Mouse (Mus musculus) retina, postnatal 7 days (tissue): ENCODE data around the gene Prl4a1.
"Not testable (repeated sequence)": the region's sequence is repeated elsewhere in the genome, so short reads cannot be mapped to it uniquely, and the experiment has no call there.

Source experiments
- DNase-seq: peaks from one replicate; pipeline ENCODE4 v3.0.0-alpha.2; 2012; ENCODE audit warnings: low read depth, low spot score

Gene Prl4a1

DNA sequence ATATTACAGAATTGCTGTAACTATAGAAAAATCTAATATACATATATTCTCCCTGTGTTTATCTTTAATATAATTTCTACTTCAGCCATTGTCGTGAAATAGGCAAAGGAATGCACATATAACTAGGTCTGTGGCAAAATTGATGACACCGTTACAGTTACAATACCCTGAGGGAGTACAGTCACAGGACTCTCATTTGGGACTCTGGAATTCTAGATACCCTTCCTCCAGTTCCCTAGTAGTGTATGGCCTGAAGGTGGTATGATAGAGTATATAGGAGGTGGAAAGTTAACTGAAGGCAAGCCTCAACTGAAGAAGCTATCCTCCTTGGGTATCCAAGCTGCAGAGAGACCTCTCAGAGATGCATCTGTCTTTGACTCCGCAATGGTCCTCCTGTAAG, at the start of gene Prl4a1:
Gene Prl4a1, plus strand, starts transcription at position 301 of the 400 bp plus-strand sequence.
- no peak for DNase-seq

DNA sequence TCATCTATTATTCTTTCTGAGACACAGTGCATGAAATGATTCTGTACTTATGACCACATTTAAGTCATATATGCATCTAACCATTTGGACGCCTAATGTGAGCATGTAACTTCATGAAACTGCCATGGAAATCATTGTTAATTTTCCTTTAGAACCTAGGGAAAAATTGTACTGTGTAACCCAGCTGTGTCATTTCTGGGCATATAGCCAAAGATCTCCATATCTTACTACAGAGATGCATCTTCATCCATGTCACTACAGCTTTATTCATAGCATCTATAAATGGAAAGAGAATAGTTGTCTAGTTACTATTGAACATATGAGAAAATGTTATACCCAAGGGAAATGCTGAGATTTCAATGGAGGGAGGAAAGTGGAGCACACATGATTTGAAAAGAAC, 43.1 kb upstream of the Prl4a1 start:
- DNase-seq = no peak

DNA sequence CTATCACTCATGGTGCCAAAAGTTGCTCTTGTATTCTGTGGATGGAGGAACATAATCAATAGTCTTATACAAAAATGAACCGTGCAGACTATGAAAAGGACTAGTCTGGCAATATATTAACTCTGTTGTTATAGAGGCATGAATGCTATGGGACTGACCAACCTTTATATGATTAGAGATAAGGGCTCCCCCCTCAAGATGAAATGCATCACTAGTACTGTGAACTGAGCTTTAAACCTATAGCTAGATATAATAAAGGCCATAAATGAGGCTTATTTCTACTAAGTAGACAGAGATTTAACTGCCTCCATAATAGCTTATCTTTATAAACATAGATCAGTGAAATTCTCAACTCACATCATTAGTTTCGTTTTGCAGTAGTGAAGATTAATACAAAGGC, 41.7 kb upstream of the Prl4a1 start:
- DNase-seq = not testable (repeated sequence)

DNA sequence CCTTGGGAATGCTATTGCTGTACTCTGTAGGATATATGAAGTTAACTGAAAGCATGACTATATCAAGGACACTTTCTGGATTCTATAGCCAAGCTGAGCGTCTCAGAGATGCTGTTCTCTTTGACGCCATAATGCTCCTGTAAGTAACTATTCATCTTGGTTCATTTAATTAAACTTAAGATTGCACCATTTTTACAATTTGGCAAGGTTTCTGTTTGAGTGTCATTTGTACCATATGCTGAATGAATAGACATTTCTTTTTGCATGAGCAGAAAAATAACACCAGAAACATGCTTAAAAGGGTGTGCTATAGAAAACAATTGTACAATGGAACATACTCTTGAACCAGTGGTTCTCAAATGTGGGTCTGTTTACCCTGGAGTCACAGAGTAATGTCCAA, 38.4 kb upstream of the Prl4a1 start:
- no peak for DNase-seq

DNA sequence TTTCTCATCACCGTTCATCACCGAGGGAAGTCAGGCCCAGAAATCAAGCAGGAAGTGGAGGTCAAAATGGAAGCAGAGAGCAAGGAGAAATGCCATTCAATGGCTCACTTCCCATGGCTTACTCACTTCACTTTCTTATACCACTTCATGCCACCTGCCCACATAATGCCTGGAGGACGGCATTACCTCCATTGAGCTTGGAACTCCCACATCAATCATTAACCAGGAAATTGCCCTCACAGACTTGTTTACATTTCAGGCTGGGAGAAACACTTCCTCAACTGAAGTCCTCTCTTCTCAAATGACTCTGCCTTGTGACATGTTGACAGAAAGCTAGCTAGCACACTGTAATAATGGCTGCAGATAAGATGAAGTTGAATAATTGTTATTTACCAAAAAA, 19.5 kb upstream of the Prl4a1 start:
- DNase-seq = not testable (repeated sequence)

DNA sequence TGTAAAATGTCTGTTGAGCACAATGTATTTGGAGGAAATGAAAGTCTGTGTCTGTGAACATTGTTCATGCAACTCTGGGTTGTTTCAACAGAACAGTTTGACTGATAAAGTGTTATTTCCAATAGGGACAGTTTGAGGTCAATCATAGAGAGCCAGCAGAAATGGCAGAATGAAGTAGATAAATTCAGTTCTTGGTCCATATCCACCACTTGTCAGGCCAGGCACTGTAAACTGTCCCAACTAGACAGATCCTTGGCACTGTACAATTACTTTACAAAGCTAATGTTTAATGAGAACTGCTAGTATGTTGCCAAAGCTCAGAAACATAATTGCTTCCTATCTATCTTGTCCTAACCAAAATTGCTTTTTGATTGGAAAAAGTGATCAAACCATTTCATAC, 13.3 kb downstream of the Prl4a1 start:
- DNase-seq = no peak

DNA sequence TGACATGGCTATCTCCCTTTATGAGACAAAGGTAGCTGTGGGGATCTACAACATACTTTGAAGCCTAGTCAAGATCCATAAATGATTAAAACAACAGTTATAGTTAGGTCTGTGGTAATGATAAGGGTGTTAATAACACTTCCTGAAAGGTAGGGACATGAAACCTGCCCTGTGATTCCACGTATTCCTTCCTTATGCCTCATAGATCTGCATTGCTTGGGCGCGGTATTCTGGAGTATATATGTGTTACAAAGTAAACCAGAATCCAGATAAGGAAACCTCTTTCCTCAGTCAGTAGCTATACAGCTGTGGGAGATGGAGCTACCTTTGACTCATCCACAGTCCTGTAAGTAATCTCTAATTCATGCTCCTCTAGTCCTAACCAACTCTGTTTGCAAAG, 53.3 kb downstream of the Prl4a1 start:
- DNase-seq = no peak
